Comparison of ENCODE assay signal across 15 mouse cellular contexts in genomic region chr9:66518901-66519300, GRCm38 (mm10). TPM values are rescaled to one million over a fixed set of nuclear protein-coding genes. Genes with fewer than 3 reads are reported as not detected.
DNase-seq lines count a peak whose midpoint lies in the region; ATAC-seq and TF ChIP-seq lines count a peak whose summit lies in the region.
"Had no signal": no experiment of that assay in that cellular context is flagged by ENCODE, and none has a peak within 500 bp of the region (broad histone marks: within the 10 kb centered on the region; RNA-seq: fewer than 3 reads in every experiment).

No protein-coding gene starts in this region.

- 56% methylated on average over 5 of the region's 5 CpGs for WGBS in kidney, adult 2 months
- 78% methylated on average over 5 of the region's 5 CpGs for WGBS in midbrain, embryonic 11.5 days
- WGBS in midbrain, embryonic 16.5 days: 32% methylated on average over 5 of the region's 5 CpGs
- 34% methylated on average over 5 of the region's 5 CpGs for WGBS in midbrain, embryonic 14.5 days

- no peak for ATAC-seq in midbrain, embryonic 11.5 days (ENCODE audit: low FRiP score)
- ATAC-seq in midbrain, embryonic 16.5 days: no peak
- no peak for ATAC-seq in midbrain, embryonic 14.5 days (ENCODE audit: low FRiP score, low TSS enrichment)
- ATAC-seq: intestine, postnatal 0 days had no signal

- H3K4me2 ChIP-seq in midbrain, embryonic 11.5 days: no peak overlapping the region
- H3K4me2 ChIP-seq in midbrain, embryonic 16.5 days (ENCODE audit: low read length): no peak overlapping the region
- no peak overlapping the region for H3K4me2 ChIP-seq in midbrain, embryonic 14.5 days (ENCODE audit: low read length)
- H3K4me2 ChIP-seq: forebrain, embryonic 12.5 days; liver, embryonic 11.5 days; stomach, embryonic 15.5 days had no signal

- H3K36me3 ChIP-seq in kidney, adult 2 months (ENCODE audit: control insufficient read depth, insufficient read depth, low read length): peaks cover 4% of the 10 kb centered on the region; the same call in 1 of the 2 replicates
- peaks cover 25% of the 10 kb centered on the region; the same call in 1 of the 2 replicates for H3K36me3 ChIP-seq in midbrain, embryonic 11.5 days (ENCODE audit: control insufficient read depth, insufficient read depth, low read length)
- H3K36me3 ChIP-seq in midbrain, embryonic 16.5 days (ENCODE audit: control insufficient read depth, insufficient read depth, low read length): peaks cover 36% of the 10 kb centered on the region
- H3K36me3 ChIP-seq in midbrain, embryonic 14.5 days (ENCODE audit: control insufficient read depth, insufficient read depth, low read length): peaks cover 82% of the 10 kb centered on the region

- no peaks in the 10 kb centered on the region for H3K27me3 ChIP-seq in kidney, adult 2 months (replicated peaks; ENCODE audit: control insufficient read depth, insufficient read depth, low read length)
- H3K27me3 ChIP-seq in midbrain, embryonic 11.5 days (ENCODE audit: control insufficient read depth, insufficient read depth, low read length): no peaks in the 10 kb centered on the region
- no peaks in the 10 kb centered on the region for H3K27me3 ChIP-seq in midbrain, embryonic 16.5 days (ENCODE audit: control insufficient read depth, insufficient read depth, low read depth, low read length)
- no peaks in the 10 kb centered on the region for H3K27me3 ChIP-seq in midbrain, embryonic 14.5 days (ENCODE audit: control insufficient read depth, insufficient read depth, low read length)
- H3K27me3 ChIP-seq: CH12.LX; forebrain, embryonic 12.5 days; stomach, embryonic 15.5 days had no signal

- H3K4me1 ChIP-seq in kidney, adult 2 months (ENCODE audit: control insufficient read depth, insufficient read depth, low read length): peaks cover 5% of the 10 kb centered on the region
- H3K4me1 ChIP-seq in midbrain, embryonic 11.5 days (ENCODE audit: control insufficient read depth, insufficient read depth, low read length): no peaks in the 10 kb centered on the region
- H3K4me1 ChIP-seq in midbrain, embryonic 16.5 days (ENCODE audit: control insufficient read depth, insufficient read depth, low read length): no peaks in the 10 kb centered on the region
- peaks cover 2% of the 10 kb centered on the region; the same call in 1 of the 2 replicates for H3K4me1 ChIP-seq in brown adipose tissue, adult 24 weeks (ENCODE audit: control insufficient read depth, insufficient read depth, insufficient read length, low read length)
- no peaks in the 10 kb centered on the region for H3K4me1 ChIP-seq in midbrain, embryonic 14.5 days (ENCODE audit: control insufficient read depth, insufficient read depth, low read length)
- H3K4me1 ChIP-seq: forebrain, embryonic 12.5 days had no signal

- DNase-seq in kidney, adult 2 months: peak; percentile 49
- DNase-seq in kidney, adult 11 months: no peak
- peak; percentile 78 for DNase-seq in midbrain, embryonic 11.5 days (ENCODE audit: low spot score, missing footprints)
- DNase-seq in midbrain, embryonic 14.5 days: peak; percentile 61
- DNase-seq in right cerebral cortex, postnatal 4 days: no peak
- DNase-seq: adrenal gland, postnatal 14 days; gastrocnemius, postnatal 36 days had no signal

- no peak for TF ChIP-seq POLR2A in kidney, adult 2 months (IDR thresholded peaks at IDR 0.05; ENCODE audit: low read depth, low read length)

- no peak for TF ChIP-seq CTCF in kidney, adult 2 months (conservative IDR thresholded peaks at IDR 0.05; ENCODE audit: insufficient read depth, insufficient read length, low read depth, low read length)

- H3K27ac ChIP-seq in kidney, adult 2 months (ENCODE audit: insufficient read depth, low read depth, low read length): no peak overlapping the region
- no peak overlapping the region for H3K27ac ChIP-seq in midbrain, embryonic 11.5 days (ENCODE audit: low read depth, low read length)
- H3K27ac ChIP-seq in midbrain, embryonic 16.5 days (ENCODE audit: low read length): no peak overlapping the region
- 0 out of 2 replicates have a peak overlapping the region, but pooled peaks have one; percentile 15 for H3K27ac ChIP-seq in brown adipose tissue, adult 24 weeks (replicated peaks; ENCODE audit: low read depth, low read length)
- peak overlapping the region; percentile 21 for H3K27ac ChIP-seq in midbrain, embryonic 14.5 days (replicated peaks; ENCODE audit: low read depth, low read length)
- H3K27ac ChIP-seq: forebrain, embryonic 12.5 days; left cerebral cortex, adult 2 months; stomach, embryonic 15.5 days had no signal

- no peak overlapping the region for H3K9ac ChIP-seq in midbrain, embryonic 11.5 days (ENCODE audit: low read length)
- H3K9ac ChIP-seq in midbrain, embryonic 16.5 days (ENCODE audit: low read depth, low read length): no peak overlapping the region
- H3K9ac ChIP-seq in midbrain, embryonic 14.5 days (replicated peaks; ENCODE audit: low read length): no peak overlapping the region
- H3K9ac ChIP-seq: forebrain, embryonic 12.5 days; stomach, embryonic 15.5 days had no signal

- no peak overlapping the region for H3K4me3 ChIP-seq in kidney, adult 2 months (ENCODE audit: insufficient read depth, low read depth, low read length)
- no peak overlapping the region for H3K4me3 ChIP-seq in midbrain, embryonic 11.5 days (ENCODE audit: low read depth, low read length)
- no peak overlapping the region for H3K4me3 ChIP-seq in midbrain, embryonic 16.5 days (ENCODE audit: low read depth, low read length)
- H3K4me3 ChIP-seq in brown adipose tissue, adult 24 weeks (ENCODE audit: insufficient read depth, low read depth, low read length): no peak overlapping the region
- H3K4me3 ChIP-seq in midbrain, embryonic 14.5 days (replicated peaks; ENCODE audit: low read depth, low read length): no peak overlapping the region
- H3K4me3 ChIP-seq: forebrain, embryonic 12.5 days; left cerebral cortex, adult 2 months; stomach, embryonic 15.5 days had no signal

- H3K9me3 ChIP-seq in midbrain, embryonic 11.5 days (ENCODE audit: control insufficient read depth, low read length): no peaks in the 10 kb centered on the region
- no peaks in the 10 kb centered on the region for H3K9me3 ChIP-seq in midbrain, embryonic 16.5 days (replicated peaks; ENCODE audit: control insufficient read depth, low read length, poor library complexity, severe bottlenecking)
- H3K9me3 ChIP-seq in midbrain, embryonic 14.5 days (ENCODE audit: control insufficient read depth, low read length): no peaks in the 10 kb centered on the region
- H3K9me3 ChIP-seq: forebrain, embryonic 12.5 days; stomach, embryonic 15.5 days had no signal

RNA-seq across cellular contexts. Expression of gene Fbxl22, which starts 4.5 kb away (rescaled TPM):
- 0.74 and 1.6 TPM in 2 replicates for polyA plus RNA-seq in kidney, adult 2 months (2012; rRNA removed)
- 1.8 and 2.1 TPM in 2 replicates for polyA plus RNA-seq in midbrain, embryonic 11.5 days (2014; fragmentation: Nextera tagmentation; extraction: Ambion mirVana)
- polyA plus RNA-seq in midbrain, embryonic 16.5 days (2015; fragmentation: Nextera tagmentation; extraction: Ambion mirVana): 0.72 and 1.2 TPM in 2 replicates
- polyA plus RNA-seq in brown adipose tissue, adult 24 weeks (2012; ENCODE audit: insufficient read depth, insufficient read length, missing spikeins): not detected in 2 replicates
- 1.5 and 1.9 TPM in 2 replicates for polyA plus RNA-seq in midbrain, embryonic 14.5 days (2014; fragmentation: Nextera tagmentation; extraction: Ambion mirVana)

Comparison
In these comparisons a context has a peak if more than half of its experiments do, and no peak if none do; other contexts are left out.
1. DNase-seq: peak in kidney, adult 2 months (single experiment), midbrain, embryonic 11.5 days (single experiment) and midbrain, embryonic 14.5 days (single experiment); none in kidney, adult 11 months (single experiment) and right cerebral cortex, postnatal 4 days (single experiment).
2. H3K27ac ChIP-seq: peak in brown adipose tissue, adult 24 weeks (single experiment) and midbrain, embryonic 14.5 days (single experiment); none in kidney, adult 2 months (single experiment), midbrain, embryonic 11.5 days (single experiment) and midbrain, embryonic 16.5 days (single experiment).